In the genomic region with DNA sequence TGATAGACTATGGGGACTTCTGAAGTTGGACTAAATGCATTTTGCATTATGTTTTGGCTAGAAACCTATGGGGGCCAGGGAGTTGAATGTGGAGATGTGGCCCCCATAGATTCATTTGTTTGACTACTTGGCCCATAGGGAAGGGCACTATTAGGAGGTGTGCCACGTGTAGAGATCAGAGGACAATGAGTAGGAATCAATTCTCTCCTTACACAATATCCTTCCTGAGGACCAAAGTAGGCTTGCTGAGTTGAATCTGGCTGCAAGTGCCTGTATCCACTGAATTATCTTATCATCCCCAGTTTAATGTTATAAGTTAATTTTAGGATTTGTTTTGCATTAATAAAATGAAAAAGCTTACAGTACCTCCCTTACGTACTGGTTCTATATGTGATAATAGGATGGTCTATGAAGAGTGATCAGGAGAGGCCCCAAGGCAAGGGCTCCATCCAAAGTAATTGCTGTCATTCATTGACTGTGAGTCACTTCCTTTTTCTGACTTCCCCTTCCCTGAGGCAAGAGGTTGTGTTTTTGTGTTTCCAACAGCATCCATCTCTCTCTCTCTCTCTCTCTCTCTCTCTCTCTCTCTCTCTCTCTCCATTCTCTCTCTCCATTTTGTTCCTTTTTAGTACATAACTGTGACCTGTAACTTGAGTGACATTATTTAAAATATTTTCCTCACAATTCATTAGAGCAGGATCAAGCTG, we compare ENCODE assay signal across 21 mouse cellular contexts.
A peak's percentile ranks its signal among the peaks of the same experiment; 100 is the strongest.
DNase-seq lines count a peak whose midpoint lies in the region; ATAC-seq and TF ChIP-seq lines count a peak whose summit lies in the region.
"Had no signal": no experiment of that assay in that cellular context is flagged by ENCODE, and none has a peak within 500 bp of the region (broad histone marks: within the 10 kb centered on the region; RNA-seq: fewer than 3 reads in every experiment).

No protein-coding gene starts in this region.

- peaks cover 25% of the 10 kb centered on the region for H3K4me1 ChIP-seq in G1E (ENCODE audit: insufficient read depth, low read depth, low read length)
- H3K4me1 ChIP-seq in forebrain, embryonic 10.5 days: no peaks in the 10 kb centered on the region
- H3K4me1 ChIP-seq: embryonic facial prominence, embryonic 15.5 days; heart, embryonic 15.5 days; hindbrain, embryonic 10.5 days; intestine, embryonic 15.5 days had no signal

- no peaks in the 10 kb centered on the region for H3K36me3 ChIP-seq in G1E (replicated peaks)
- no peaks in the 10 kb centered on the region for H3K36me3 ChIP-seq in forebrain, embryonic 10.5 days (replicated peaks)
- H3K36me3 ChIP-seq: embryonic facial prominence, embryonic 15.5 days; heart, embryonic 15.5 days; hindbrain, embryonic 10.5 days; intestine, embryonic 15.5 days had no signal

- H3K27me3 ChIP-seq in G1E (ENCODE audit: insufficient read depth, low read length): no peaks in the 10 kb centered on the region
- H3K27me3 ChIP-seq in forebrain, embryonic 10.5 days (ENCODE audit: poor library complexity, severe bottlenecking): no peaks in the 10 kb centered on the region
- H3K27me3 ChIP-seq: embryonic facial prominence, embryonic 15.5 days; heart, embryonic 15.5 days; intestine, embryonic 15.5 days had no signal

- DNase-seq in 416B (ENCODE audit: low read depth): peak; percentile 67
- peak; percentile 10 for DNase-seq in G1E (ENCODE audit: low spot score)
- no peak for DNase-seq in forebrain, embryonic 10.5 days (ENCODE audit: extremely low spot score, low spot score)
- no peak for DNase-seq in cerebellum, adult 8-10 months
- DNase-seq: adrenal gland, postnatal 10 days; cerebellum, adult 11 months; cerebellum, adult 9-11 months; embryo, embryonic 11 days; gastrocnemius, postnatal 36 days; heart, adult 18-20 months; heart, postnatal 14 days; kidney, adult 18-20 months had no signal

- no peak overlapping the region for H3K27ac ChIP-seq in forebrain, embryonic 10.5 days
- H3K27ac ChIP-seq: embryonic facial prominence, embryonic 15.5 days; heart, embryonic 15.5 days; hindbrain, embryonic 10.5 days; hindbrain, embryonic 14.5 days; intestine, embryonic 15.5 days had no signal

- no peak overlapping the region for H3K4me3 ChIP-seq in G1E (ENCODE audit: low read depth, low read length)
- H3K4me3 ChIP-seq in forebrain, embryonic 10.5 days: no peak overlapping the region
- H3K4me3 ChIP-seq: embryonic facial prominence, embryonic 15.5 days; heart, embryonic 15.5 days; hindbrain, embryonic 10.5 days; intestine, embryonic 15.5 days had no signal

- TF ChIP-seq CTCF in G1E (IDR thresholded peaks at IDR 0.05; ENCODE audit: low read depth, low read length): no peak

- peak; percentile 73 for ATAC-seq in G1E (ENCODE audit: extremely low read depth, insufficient number of reproducible peaks, low FRiP score, poor library complexity, severe bottlenecking)
- ATAC-seq in granulocyte monocyte progenitor cell, adult 5-6 weeks (replicated peaks; ENCODE audit: poor library complexity, severe bottlenecking): peak; percentile 99
- peak; percentile 63 for ATAC-seq in monocyte, adult 5-6 weeks (replicated peaks; ENCODE audit: insufficient number of reproducible peaks, low FRiP score, low TSS enrichment, poor library complexity, severe bottlenecking)
- no peak for ATAC-seq in erythroblast, adult 5-6 weeks (replicated peaks; ENCODE audit: low FRiP score, poor library complexity, severe bottlenecking)
- ATAC-seq: forebrain, embryonic 14.5 days; intestine, embryonic 15.5 days had no signal

- H3K9me3 ChIP-seq in G1E (replicated peaks): no peaks in the 10 kb centered on the region
- no peaks in the 10 kb centered on the region for H3K9me3 ChIP-seq in forebrain, embryonic 10.5 days
- H3K9me3 ChIP-seq: embryonic facial prominence, embryonic 15.5 days; heart, embryonic 15.5 days; hindbrain, embryonic 10.5 days; intestine, embryonic 15.5 days had no signal

- WGBS in forebrain, embryonic 10.5 days: 72% methylated on average over 2 of the region's 2 CpGs

Comparison
In these comparisons a context has a peak if more than half of its experiments do, and no peak if none do; other contexts are left out.
1. DNase-seq: peak in 416B (single experiment) and G1E (single experiment); none in forebrain, embryonic 10.5 days (single experiment) and cerebellum, adult 8-10 months (single experiment).